Mouse (Mus musculus) 3134 (cell line): ENCODE measurements around the gene Mdm2.

Source experiments
- DNase-seq: peaks from one replicate; pipeline ENCODE4 v3.0.0-alpha.2; 2011; ENCODE audit warnings: low spot score; ENCODE audit not compliant: insufficient read length; ENCODE audit errors: extremely low read depth

The Mdm2 gene

GRCm38 (mm10) chr10:117662316-117663055, 48.1 kb downstream of the Mdm2 start:
- no peak for DNase-seq

GRCm38 (mm10) chr10:117659819-117660218, 50.7 kb downstream of the Mdm2 start:
- DNase-seq = no peak

DNA sequence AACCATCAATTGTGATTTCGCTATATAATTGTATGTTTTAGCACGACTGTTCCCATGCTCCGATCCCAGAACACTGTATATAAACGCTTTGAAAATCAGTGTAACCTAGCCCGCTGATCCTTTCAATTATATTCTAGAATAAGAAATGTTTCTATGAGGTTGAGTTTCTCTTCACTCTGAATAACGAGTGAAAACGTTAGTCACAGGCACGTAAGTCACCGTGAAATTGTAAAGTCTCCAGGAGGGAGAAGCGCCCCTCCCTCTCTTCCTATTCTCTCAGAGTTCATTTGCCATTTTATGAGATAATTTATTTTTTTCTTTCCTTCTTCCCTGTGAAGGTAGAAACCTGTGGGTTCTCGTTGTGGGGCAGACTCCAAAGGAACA, 51.1 kb downstream of the Mdm2 start:
- DNase-seq = no peak

DNA sequence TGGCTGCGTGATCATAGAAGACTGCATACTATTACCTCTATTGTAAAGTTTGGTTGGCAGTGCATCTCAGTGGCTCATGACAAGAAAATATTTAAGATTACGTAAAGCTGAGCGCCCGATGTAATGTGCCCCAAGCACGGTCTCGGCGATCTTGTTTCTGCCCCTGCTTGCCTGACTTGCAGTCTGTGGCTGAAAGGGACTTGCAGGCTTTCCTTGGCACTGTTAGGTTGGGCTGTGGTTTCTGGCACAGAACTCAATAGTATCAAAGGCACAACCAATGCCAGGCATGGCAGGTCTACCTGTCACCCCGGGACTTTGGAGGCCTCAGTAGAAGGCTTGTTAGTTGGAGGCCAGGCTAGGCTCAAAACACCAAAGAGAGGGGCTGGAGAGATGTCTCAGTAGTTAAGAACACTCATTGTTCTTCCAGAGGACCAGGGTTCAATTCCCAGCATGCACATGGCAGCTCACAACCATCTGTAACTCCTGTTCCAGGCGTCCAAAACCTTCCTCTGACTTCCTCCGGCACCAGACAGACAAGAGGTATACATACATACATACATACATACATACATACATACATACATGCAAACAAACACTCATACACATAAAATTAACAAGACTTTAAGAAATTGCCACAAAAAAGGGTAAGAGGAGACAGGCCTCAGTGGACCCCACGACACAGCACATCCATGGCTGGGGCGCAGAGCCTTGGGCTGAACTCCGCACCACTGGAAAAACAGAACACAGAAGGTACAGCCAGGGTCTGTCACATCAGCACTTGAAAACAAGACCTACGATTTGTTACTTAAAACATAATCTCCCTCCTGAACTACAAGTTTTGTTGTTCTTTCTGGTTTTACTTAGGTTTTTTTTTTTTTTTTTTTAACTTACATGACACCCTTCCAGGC, 51.8 kb downstream of the Mdm2 start:
- DNase-seq = no peak

GRCm38 (mm10) chr10:117657659-117658306, 52.8 kb downstream of the Mdm2 start:
- no peak for DNase-seq

DNA sequence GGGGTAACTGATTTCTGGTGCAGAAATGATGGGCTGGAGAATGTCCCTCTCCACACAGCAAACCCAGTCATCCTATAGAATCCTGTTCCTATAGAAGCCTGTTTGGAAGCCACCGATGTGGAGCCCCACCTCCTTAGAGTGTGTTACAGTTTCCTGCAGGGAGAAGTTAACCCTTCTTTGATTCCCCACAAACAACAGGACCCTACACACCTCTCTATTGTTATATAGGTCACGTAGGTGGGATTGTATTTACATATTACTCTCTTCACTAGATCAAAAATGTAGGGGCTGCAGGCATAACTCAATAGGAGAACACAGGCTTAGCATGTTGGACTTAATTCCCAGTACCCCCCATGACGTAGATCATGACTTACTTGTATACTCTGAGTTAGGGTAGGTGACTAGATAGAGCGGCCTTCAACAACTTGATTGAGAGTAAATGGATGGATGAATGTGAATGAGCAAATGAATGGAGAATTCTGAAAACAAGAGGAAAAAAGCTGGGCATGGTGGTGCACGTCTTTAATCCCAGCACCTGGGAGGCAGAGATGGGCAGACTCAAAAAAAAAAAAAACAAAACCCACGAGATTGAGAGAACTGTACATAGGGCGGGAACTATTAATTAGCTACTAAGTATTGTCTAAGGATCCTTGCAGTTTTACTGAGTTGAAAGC, 53.4 kb downstream of the Mdm2 start:
- no peak for DNase-seq

- no peak for DNase-seq
These were observed 53.9 kb downstream of the Mdm2 start for GRCm38 (mm10) chr10:117656662-117656962.

DNA sequence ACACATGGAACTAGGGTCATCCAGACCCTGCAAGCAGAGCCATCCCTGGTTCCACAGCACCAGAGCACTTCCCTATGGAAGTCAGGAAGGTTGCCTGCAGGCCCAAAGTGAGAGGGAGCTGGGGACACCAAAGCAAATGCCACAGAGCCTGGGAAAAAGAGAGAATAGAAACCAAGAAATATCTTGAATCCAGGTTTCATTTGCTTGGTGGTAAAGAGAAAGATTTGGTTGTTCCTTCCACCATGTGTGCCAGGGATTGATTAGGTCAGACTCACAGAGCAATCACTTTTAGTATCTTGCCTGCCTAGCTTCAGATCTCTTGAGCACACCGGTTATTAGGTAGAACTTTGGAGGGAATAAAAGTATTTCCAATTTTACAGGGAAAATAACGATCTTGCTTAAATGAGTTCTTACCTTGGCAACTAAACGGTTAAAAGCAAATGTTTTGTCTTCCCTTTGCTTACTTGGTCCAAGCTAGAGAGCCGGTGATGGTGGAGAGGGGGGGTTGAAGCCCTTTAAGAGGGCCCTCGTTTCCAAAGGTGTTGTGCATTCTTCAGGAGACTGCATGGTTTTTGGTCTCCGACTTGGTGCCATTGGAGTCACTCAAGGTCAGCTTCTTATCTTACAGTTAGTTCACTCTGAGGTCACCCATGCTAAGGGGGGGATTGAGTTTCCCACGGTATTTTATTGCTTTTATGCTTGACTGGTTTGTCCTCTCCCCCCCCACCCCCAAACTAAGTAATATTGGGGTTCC, 54.5 kb downstream of the Mdm2 start:
- no peak for DNase-seq

- DNase-seq = no peak
These were observed 55.1 kb downstream of the Mdm2 start for GRCm38 (mm10) chr10:117655460-117655859.

DNA sequence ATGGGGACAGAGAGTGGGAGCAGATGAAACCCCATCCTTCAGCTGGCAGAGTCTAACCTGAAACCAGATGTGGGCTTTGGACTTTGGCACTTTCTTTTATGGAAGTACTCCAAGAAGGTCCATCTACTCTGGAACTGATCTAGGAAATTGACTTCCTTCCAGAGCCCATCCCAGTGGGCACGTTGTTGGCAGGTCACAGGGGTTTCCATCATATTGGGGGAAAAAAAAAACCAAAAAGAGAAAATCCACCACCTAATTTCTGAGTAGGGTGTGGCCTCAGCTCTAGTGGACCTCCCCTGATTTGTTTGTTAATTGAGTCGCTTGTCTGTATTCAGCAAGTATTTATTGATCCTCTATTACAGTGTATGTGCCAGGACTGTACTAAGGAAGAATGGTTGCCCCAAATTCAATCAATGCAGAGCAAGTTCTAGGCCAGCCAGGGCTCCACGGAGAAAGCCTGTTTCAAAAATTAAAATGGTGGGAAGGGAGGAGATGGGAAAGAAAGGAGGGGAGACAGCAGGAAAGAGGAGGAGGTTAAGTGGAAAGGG, 55.9 kb downstream of the Mdm2 start:
- DNase-seq = no peak

GRCm38 (mm10) chr10:117653779-117654173, 56.8 kb downstream of the Mdm2 start:
- DNase-seq = no peak

DNA sequence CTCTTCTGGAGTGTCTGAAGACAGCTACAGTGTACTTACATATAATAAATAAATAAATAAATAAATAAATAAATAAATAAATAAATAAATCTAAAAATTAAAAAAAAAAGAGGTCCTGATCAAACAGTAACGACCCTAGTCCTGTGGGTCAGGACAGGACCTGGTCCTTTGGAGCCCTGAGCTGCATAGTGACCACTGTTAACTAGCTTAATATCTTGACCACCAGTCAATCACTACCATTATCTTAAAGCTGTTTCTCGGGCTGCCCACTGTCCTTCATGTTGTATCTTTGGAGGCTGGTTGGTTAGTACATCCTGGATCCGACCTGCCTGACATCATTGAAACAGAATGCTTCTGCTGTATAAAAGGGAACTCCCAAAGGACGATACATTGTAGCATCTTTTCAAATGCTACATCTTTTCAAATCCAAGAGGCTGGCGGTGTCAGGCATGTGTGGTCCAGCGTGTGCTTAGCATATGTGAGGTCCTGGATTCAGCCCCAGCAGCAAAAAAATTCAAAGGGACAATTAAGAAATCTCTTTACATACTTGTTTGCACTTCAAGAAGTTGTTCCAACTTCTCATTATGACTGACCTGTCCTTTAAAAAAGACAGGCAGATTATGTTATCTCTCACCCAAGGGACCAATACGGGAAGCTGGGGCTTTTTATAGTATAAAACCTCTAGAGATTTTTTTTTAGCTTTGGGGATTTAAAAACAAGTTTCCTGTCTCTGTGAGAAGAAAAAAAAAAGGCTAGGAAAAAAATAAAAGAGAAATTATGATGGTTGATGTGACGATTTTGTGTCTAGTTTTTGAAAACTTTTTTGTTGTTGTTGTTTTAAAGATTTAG, 57.4 kb downstream of the Mdm2 start:
- no peak for DNase-seq

DNA sequence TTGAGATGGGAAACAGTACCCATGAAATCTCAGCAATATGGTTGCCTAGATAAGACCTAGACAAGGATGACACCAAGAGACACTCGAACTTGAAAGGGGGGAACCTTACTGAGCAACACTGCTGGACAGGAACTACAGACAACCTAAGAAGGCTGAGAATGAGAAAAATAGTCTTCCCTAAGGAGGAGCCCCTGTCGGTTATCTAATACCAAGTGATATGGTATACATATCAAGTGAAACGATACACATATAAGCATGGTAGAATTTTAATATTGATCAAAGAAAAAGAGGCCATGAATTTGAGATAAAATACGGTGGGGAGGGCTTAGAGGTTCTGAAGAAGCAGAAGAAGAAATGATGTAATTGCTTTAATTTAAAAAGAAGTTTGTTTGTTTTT, 58.2 kb downstream of the Mdm2 start:
- no peak for DNase-seq

DNA sequence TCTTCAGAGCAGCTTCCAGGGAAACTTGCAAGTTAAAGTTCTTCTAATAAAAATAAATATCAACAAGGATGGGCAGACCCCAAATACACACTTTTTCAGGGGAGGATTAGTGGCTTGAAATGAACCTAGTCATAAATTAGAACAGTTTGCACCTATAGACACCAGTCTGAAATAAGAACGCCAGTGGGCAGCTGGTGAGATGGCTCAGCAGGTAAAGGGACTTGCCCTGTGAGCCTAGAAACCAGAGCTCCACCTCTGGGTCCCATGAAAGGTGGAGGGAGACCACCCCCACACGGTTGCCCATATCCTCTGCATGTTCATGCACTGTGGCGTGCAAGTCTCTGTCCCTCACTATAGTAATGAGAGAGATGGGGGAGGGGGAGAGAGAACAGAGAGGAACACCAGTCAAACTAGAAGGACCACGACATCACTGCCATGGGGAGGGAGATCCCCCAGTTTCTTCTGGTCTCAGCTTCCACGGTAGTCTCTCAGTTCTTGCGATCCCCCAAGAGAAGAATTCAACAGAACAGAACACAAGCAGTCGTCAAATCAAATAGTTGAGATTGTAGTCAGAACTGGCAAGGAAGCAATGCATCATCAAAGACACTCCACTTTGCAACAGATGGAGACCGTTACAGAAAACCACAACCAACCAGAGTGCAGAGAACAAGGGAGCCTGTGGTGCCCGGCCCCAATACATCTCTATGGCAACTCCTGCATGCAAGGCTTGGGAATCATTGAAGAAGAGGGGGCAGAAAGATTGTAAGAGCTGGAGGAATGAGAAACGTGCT, 58.8 kb downstream of the Mdm2 start:
- DNase-seq = no peak

- no peak for DNase-seq
These were observed 59.8 kb downstream of the Mdm2 start for GRCm38 (mm10) chr10:117650725-117651124.

DNA sequence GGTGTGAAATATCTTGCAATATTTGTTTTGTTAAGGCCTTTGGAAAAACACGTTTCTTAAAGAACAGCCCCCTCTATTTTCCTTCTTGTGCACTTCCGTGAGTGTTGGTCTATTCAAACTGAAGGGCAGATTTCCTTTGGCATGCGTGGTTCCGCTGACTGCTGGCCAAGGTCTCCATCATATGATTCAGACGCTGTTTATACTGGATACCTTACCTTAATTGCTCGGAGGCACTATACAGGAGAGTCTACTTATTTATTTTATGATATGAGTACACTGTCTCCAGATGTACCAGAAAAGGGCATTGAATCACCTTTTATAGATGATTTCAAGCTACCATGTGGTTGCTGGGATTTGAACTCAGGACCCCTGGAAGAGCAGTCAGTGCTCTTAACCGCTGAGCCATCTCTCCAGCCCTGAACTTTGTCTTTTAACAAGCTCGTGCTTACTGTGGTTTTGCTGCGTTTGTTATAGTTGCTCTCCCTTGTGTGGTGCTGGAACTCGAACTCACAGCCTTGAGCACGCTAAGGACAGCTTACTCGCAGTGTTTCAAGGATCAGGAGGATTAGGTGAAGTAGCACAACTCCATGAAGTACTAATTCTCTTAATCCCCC, 60.4 kb downstream of the Mdm2 start:
- no peak for DNase-seq

DNA sequence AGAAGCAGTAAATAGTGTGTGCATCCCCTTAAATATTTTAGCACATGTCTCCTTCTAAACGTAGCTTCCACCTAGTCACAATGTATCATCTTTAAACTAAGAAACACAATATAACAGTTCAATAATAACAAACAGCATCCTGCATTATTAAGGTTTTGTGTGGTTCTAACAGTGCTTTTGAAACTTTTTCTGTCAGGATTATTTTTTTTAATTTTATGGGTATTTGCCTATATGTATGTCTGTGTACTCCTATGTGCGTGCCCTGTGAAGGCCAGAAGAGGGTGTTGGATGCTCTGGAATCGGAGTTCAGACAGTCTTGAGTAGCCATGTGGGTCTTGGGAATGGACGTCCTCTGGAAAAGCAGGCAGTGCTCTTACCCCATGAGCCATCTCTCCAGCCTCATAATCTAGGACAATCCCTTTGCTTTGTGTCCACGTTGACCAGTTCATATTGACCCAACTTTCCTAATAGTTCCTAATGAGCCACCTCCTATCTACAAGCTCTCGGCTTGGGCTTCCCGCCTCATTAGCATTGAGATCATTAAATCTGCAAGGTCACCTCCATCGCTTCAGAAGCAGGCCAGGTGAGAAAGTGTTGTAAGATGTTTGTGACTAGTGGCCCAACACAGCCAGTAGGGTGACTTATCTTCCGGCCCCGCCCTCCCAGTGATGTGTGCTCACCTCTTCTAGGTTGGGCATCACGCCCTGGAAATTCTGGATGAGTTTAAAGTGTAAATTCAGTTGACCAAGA, 61.1 kb downstream of the Mdm2 start:
- no peak for DNase-seq
